Mouse (Mus musculus) brown adipose tissue, adult 24 weeks (tissue): ENCODE results near the gene Prap1. TPM values are rescaled to one million over a fixed set of nuclear protein-coding genes. Genes with fewer than 3 reads are reported as not detected.
"Not testable (repeated sequence)": the region's sequence is repeated elsewhere in the genome, so short reads cannot be mapped to it uniquely, and the experiment has no call there.

Source experiments
- H3K27ac ChIP-seq: fragments of 200-500 bp; replicated peaks from 2 replicates; pipeline ENCODE4 v1.5.1; 2012; ENCODE audit warnings: low read depth, mild to moderate bottlenecking, low read length
- H3K4me1 ChIP-seq: fragments of 200-500 bp; 2 replicates; pipeline ENCODE4 v1.6.1; 2012; ENCODE audit warnings: low read length, mixed read lengths; ENCODE audit not compliant: control insufficient read depth, insufficient read depth, insufficient read length
- H3K4me3 ChIP-seq: fragments of 200-500 bp; 2 replicates; pipeline ENCODE4 v1.5.1; 2012; ENCODE audit warnings: low read depth, mild to moderate bottlenecking, low read length, moderate library complexity; ENCODE audit not compliant: insufficient read depth
- polyA plus RNA-seq: library from polyadenylated mRNA; stranded (reverse); fragments of >200 nt; gene quantifications from 2 replicates; pipeline ENCODE4 v1.2.4, GENCODE M21; 2012; ENCODE audit not compliant: missing spikeins, insufficient read depth, insufficient read length

Prap1 gene
- polyA plus RNA-seq, 1 experiment, result not detected

GRCm38 (mm10) chr7:140111943-140112342, 18.7 kb downstream of the Prap1 start:
- Histone ChIP-seq H3K4me1 (peaks cover 4% of the 10 kb centered on the region), H3K4me3 (no peak overlapping the region), H3K27ac (no peak overlapping the region)

GRCm38 (mm10) chr7:140115583-140116328, 22.6 kb downstream of the Prap1 start, which contains the start of gene Paox:
Paox (plus strand) TSS chr7:140115799.
- Histone ChIP-seq H3K4me3 (peak within 1 kb of the TSS; percentile 87), H3K27ac (peak within 1 kb of the TSS; percentile 99), H3K4me1 (peaks cover 7% of the 10 kb centered on the region)

- peaks cover 7% of the 10 kb centered on the region for H3K4me1 ChIP-seq
- peak within 1 kb of the TSS; percentile 99 for H3K27ac ChIP-seq
- H3K4me3 ChIP-seq, result peak within 1 kb of the TSS; percentile 87
Observed at GRCm38 (mm10) chr7:140116329-140117054, 23.3 kb downstream of the Prap1 start, which contains the start of gene Echs1. Echs1 (minus strand) TSS chr7:140116476.

- H3K4me1 ChIP-seq, result peaks cover 3% of the 10 kb centered on the region; the same call in 1 of the 2 replicates
- no peak overlapping the region for H3K27ac ChIP-seq
- no peak overlapping the region for H3K4me3 ChIP-seq
Observed at GRCm38 (mm10) chr7:140120484-140120883, 27.3 kb downstream of the Prap1 start.

GRCm38 (mm10) chr7:140121338-140121910, 28.2 kb downstream of the Prap1 start:
- H3K27ac ChIP-seq, result no peak overlapping the region
- H3K4me3 ChIP-seq, result no peak overlapping the region
- H3K4me1 ChIP-seq, result peaks cover 3% of the 10 kb centered on the region; the same call in 1 of the 2 replicates

GRCm38 (mm10) chr7:140122765-140123164, 29.6 kb downstream of the Prap1 start:
- Histone ChIP-seq H3K27ac (no peak overlapping the region), H3K4me1 (no peaks in the 10 kb centered on the region), H3K4me3 (no peak overlapping the region)

- Histone ChIP-seq H3K4me1 (no peaks in the 10 kb centered on the region), H3K4me3 (no peak overlapping the region), H3K27ac (no peak overlapping the region)
Observed at GRCm38 (mm10) chr7:140124382-140124781, 31.2 kb downstream of the Prap1 start.

GRCm38 (mm10) chr7:140125278-140126021, 32.3 kb downstream of the Prap1 start:
- H3K27ac ChIP-seq, result 0 out of 2 replicates have a peak overlapping the region, but pooled peaks have one; percentile 10
- H3K4me3 ChIP-seq, result peak overlapping the region; percentile 68
- no peaks in the 10 kb centered on the region for H3K4me1 ChIP-seq

GRCm38 (mm10) chr7:140126022-140126350, 32.8 kb downstream of the Prap1 start:
- 0 out of 2 replicates have a peak overlapping the region, but pooled peaks have one; percentile 10 for H3K27ac ChIP-seq
- H3K4me3 ChIP-seq, result peak overlapping the region; percentile 68
- no peaks in the 10 kb centered on the region for H3K4me1 ChIP-seq

GRCm38 (mm10) chr7:140126934-140127333, 33.7 kb downstream of the Prap1 start:
- no peak overlapping the region for H3K27ac ChIP-seq
- no peak overlapping the region for H3K4me3 ChIP-seq
- H3K4me1 ChIP-seq, result no peaks in the 10 kb centered on the region

GRCm38 (mm10) chr7:140127911-140128310, 34.7 kb downstream of the Prap1 start:
- Histone ChIP-seq H3K4me3 (no peak overlapping the region), H3K27ac (0 out of 2 replicates have a peak overlapping the region, but pooled peaks have one; percentile 46), H3K4me1 (no peaks in the 10 kb centered on the region)

- H3K27ac ChIP-seq, H3K4me3 ChIP-seq, H3K4me1 ChIP-seq: not testable (repeated sequence)
Observed at GRCm38 (mm10) chr7:140132184-140132583, 39.0 kb downstream of the Prap1 start.

- H3K4me3 ChIP-seq, H3K4me1 ChIP-seq, H3K27ac ChIP-seq: not testable (repeated sequence)
Observed at GRCm38 (mm10) chr7:140134033-140134432, 40.8 kb downstream of the Prap1 start.

- no peak overlapping the region for H3K4me3 ChIP-seq
Observed at GRCm38 (mm10) chr7:140135106-140135770, 42.0 kb downstream of the Prap1 start.

More at GRCm38 (mm10) chr7:140135106-140135770, 42.0 kb downstream of the Prap1 start:
- Histone ChIP-seq H3K4me1 (no peaks in the 10 kb centered on the region), H3K27ac (no peak overlapping the region)
